Mouse (Mus musculus): ENCODE measurements at regions not wholly inside any gene's neighbourhood (a gene's known extent, or its start where the extent isn't known, plus 50 kb on each side); places are given as distances from the start of the nearest gene placed in this dataset.

DNA sequence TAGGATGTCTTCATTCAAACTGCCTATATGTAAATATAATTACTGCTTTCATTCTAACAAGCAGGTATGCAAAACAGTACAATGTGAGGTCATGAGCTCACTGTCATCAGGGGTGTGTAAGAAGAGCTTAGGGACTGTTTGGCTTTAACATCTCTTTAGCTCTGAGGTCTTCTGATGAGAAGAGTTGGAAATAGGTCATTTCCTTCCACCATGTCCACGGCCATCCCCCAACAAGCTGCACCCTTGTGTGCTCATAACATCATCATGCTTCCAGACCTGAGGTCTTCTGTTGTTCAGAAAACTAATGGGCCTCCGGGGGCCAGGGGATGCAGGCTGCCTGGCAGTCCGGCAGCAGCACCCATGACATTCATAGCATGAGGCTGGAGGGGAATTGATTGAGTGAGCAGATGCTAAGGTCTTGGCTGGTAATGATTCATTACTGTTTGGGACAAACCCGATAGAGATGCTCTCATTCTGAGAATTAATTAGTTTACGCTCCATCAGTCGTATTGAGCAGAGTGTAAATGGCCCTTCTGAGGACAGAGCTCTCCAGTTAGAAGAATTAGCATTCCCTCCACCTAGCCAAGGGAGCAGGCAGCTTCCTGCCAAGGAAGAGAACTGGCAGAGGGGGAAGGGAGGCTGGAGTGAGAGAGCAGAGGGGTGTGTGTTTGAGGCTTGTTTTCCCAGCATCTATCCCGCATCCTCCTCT, 64.0 kb downstream of the Rps24 start:
- Histone ChIP-seq H3K9ac (no peak overlapping the region), H3K4me3 (no peak overlapping the region), H3K27ac (no peak overlapping the region), H3K9me3 (peaks cover 4% of the 10 kb centered on the region), H3K4me2 (replicated peaks) (no peak overlapping the region), H3K36me3 (no peaks in the 10 kb centered on the region), H3K27me3 (no peaks in the 10 kb centered on the region), H3K4me1 (0 out of 2 replicates have a peak, but pooled peaks cover 3% of the 10 kb centered on the region)
- ATAC-seq (ENCODE audit: low FRiP score, low read depth), result no peak
- 54% methylated on average over 7 of the region's 7 CpGs for WGBS

DNA sequence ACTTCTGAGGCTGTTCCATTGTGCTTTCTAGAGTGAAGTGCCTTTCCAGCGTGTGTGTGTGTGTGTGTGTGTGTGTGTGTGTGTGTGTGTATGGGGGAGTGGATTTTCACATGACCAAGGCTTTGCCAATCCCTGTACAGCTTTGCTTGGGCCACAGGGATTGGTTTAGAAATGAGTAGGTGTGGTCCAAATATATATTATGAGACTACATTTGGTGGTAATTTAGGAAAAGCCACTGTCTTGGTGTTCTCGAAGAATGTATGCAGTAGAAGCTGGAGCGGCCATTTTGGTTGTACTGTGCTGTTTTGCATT, 64.5 kb downstream of the Rps24 start:
- WGBS, result 73% methylated on average over 3 of the region's 3 CpGs
- H3K36me3 ChIP-seq, result no peaks in the 10 kb centered on the region
- no peak overlapping the region for H3K27ac ChIP-seq
- no peak overlapping the region for H3K4me2 ChIP-seq (replicated peaks)
- H3K27me3 ChIP-seq, result no peaks in the 10 kb centered on the region
- ATAC-seq (ENCODE audit: low FRiP score, low read depth), result no peak
- 0 out of 2 replicates have a peak, but pooled peaks cover 3% of the 10 kb centered on the region for H3K4me1 ChIP-seq
- H3K9ac ChIP-seq, result no peak overlapping the region
- no peak overlapping the region for H3K4me3 ChIP-seq
- peaks cover 4% of the 10 kb centered on the region for H3K9me3 ChIP-seq

DNA sequence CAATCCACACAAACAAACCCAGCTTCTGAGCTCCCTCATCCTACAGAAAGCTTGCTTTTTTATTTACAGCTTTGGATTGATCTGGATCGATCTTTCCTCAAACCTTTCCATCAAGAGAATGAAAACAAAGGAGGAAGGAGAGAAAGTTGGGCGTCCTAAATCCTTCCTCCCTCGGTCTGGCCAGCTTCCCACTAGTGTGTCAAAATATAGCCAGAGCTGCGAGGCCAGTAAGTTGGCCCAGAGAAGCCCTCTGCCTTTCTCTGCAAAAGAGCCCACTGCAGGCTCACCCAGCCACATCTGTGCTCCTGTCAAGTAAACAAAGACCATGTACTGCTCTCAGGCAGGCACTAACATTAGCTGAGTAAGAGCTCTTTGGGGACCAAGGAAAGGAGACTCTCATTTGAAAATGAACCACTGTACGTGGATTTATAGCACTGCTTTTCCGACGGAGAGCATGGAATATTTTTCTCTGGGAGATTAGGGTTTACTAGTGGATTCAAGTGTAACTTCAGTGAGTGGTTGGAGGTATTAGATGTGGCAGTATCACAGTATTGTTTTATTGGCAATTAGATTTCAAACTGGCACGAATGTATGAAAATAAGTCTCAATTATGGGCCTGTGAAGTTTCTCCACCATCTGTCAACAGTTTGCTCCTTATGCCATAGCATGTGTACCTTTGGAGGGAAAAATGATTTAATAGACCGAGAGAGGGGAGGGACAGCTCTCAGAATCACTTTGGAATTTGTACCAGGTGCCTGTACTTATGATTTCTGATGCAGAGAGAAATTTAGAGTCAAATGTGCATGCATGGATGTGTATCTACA, 78.1 kb downstream of the Rps24 start:
- WGBS, result 32% methylated on average over 9 of the region's 9 CpGs
- Histone ChIP-seq H3K4me3 (no peak overlapping the region), H3K27me3 (no peaks in the 10 kb centered on the region), H3K36me3 (no peaks in the 10 kb centered on the region), H3K9me3 (no peaks in the 10 kb centered on the region), H3K27ac (no peak overlapping the region), H3K9ac (no peak overlapping the region), H3K4me1 (peaks cover 21% of the 10 kb centered on the region), H3K4me2 (replicated peaks) (no peak overlapping the region)
- no peak for ATAC-seq (ENCODE audit: low FRiP score, low read depth)

DNA sequence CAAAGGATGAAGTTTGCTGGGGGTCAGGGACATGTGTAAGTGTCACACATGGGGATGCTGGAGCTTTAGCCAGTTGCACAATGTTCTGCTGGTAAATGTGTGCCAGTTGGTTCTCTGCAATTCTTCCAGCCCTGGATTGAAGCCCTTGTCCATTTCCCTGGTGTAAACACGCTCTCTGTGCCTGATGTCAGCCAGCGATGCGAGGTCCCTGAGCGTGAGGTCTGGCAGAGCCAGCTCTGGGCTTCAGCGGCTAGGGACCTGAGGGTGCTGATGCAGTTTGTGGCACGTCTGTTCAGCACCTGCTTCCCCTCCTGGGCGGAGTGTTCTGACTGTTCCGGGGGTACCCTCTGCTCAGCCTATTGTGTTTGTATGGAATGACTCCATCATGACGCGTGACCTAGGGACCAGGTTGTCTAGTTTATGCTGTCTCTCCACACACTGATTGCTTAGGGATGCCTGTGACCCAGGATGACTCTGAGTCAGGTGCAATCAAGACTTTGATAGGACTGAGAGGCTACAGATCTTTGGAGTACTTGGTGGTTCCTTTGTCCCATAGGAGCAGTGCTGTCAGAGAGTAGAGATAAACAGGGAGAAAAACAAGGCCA, 78.9 kb downstream of the Rps24 start:
- no peaks in the 10 kb centered on the region for H3K9me3 ChIP-seq

DNA sequence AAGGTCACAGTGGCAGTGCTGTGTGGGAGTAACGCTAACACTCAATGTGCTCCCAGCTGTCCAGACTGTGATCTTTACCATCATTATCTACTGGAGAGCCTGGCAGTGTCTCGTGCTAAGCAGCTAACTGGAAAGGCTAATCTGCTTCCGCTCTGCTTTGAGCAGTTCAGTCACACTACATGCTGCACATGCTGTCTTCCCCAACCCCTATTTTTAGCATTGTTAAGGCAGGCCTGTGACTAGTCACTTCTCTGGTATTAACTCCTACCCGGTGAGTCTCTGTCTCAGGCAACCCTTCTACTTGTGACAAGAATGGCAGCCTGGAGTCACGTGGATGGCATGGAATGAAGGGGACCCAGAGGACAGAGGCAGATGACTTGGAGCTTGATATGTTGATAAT, 88.2 kb downstream of the Rps24 start:
- ATAC-seq (ENCODE audit: low FRiP score, low read depth), result no peak
- no peaks in the 10 kb centered on the region for H3K9me3 ChIP-seq
- H3K36me3 ChIP-seq, result no peaks in the 10 kb centered on the region
- no peak overlapping the region for H3K27ac ChIP-seq
- H3K27me3 ChIP-seq, result no peaks in the 10 kb centered on the region
- H3K4me3 ChIP-seq, result no peak overlapping the region
- no peak overlapping the region for H3K9ac ChIP-seq
- no peak overlapping the region for H3K4me2 ChIP-seq (replicated peaks)
- peaks cover 17% of the 10 kb centered on the region for H3K4me1 ChIP-seq
- 82% methylated on average over 5 of the region's 5 CpGs for WGBS

More for the DNA sequence above, 78.9 kb downstream of the Rps24 start:
- no peak overlapping the region for H3K4me3 ChIP-seq
- H3K27me3 ChIP-seq, result no peaks in the 10 kb centered on the region
- no peak overlapping the region for H3K9ac ChIP-seq
- H3K36me3 ChIP-seq, result no peaks in the 10 kb centered on the region
- H3K27ac ChIP-seq, result peak overlapping the region; percentile 6; the same call in 1 of the 2 replicates
- ATAC-seq (ENCODE audit: low FRiP score, low read depth), result no peak
- H3K4me2 ChIP-seq (replicated peaks), result no peak overlapping the region
- 74% methylated on average over 10 of the region's 10 CpGs for WGBS
- peaks cover 21% of the 10 kb centered on the region for H3K4me1 ChIP-seq

DNA sequence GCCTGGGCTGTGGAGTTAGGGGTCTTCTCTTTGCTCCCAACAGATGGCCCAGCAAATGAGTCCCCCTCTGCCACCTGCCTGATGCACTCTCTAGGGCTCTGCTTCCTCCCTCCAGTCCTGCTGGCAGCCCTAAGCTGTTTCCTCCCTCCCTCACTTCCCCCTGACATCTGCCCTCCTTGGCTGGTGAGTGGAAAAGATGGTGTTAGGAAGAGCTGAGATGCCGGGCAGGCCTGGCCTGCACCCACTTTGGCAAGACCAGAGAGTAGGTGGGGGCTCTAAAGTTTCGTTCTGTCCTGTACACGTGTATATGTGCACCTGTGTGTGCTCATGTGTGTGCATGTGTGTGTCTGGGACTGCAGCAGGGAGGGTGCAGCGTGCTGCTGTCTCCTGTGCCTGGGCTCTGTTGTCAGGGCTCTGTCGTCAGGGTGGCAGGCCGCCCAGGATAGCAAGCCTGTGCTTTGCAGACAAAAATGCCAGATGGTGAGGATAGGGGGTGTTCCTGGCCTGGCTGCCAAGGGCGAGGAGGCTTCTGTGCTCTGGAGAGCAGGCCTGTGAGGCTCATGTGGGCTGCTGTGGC, 91.7 kb downstream of the Rps24 start:
- H3K9ac ChIP-seq, result no peak overlapping the region; the same call in 1 of the 2 replicates
- peak; percentile 24; the same call in 1 of the 2 replicates for ATAC-seq (ENCODE audit: low FRiP score, low read depth)
- peaks cover 17% of the 10 kb centered on the region for H3K4me1 ChIP-seq
- no peak overlapping the region for H3K4me3 ChIP-seq
- no peak overlapping the region for H3K4me2 ChIP-seq (replicated peaks)
- H3K27me3 ChIP-seq, result no peaks in the 10 kb centered on the region
- no peaks in the 10 kb centered on the region for H3K36me3 ChIP-seq
- 39% methylated on average over 7 of the region's 7 CpGs for WGBS
- H3K27ac ChIP-seq, result 0 out of 2 replicates have a peak overlapping the region, but pooled peaks have one; percentile 15
- H3K9me3 ChIP-seq, result peaks cover 4% of the 10 kb centered on the region; the same call in 1 of the 2 replicates

DNA sequence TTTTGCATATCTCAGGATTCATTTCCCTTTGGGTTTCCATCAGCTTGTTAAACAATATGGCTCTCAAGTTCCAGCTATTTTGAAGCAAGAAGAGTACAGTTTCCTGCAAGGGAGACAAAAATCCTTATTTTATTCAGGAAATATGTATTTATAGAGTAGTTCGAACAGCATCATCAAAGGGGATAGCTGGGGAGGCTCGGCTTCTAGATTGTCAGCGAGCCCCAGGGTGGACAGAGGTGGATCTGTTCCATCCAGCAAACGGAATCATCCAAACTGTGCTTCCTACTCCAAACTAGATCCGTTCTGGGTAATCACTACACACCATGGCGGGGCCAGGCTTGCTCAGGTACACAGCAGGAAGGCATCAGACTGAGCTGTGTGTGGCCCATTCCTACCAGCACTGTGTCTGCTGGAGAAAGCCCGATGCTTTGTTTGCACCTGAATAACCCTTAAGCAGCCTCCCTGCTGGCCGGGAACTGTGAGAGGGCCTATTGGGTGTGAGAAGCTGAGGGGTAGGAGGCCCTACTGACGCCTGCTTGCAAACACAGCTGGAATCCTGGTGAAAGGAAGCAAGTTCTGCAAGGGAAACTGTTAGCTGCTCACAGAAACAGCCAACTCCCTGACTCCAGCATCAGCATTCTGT, 92.3 kb downstream of the Rps24 start:
- WGBS, result 23% methylated on average over 9 of the region's 9 CpGs
- H3K36me3 ChIP-seq, result no peaks in the 10 kb centered on the region
- H3K27ac ChIP-seq, result peak overlapping the region; percentile 69
- no peak overlapping the region; the same call in 1 of the 2 replicates for H3K9ac ChIP-seq
- H3K4me2 ChIP-seq (replicated peaks), result no peak overlapping the region
- no peak overlapping the region for H3K4me3 ChIP-seq
- H3K27me3 ChIP-seq, result no peaks in the 10 kb centered on the region
- no peak for ATAC-seq (ENCODE audit: low FRiP score, low read depth)
- peaks cover 17% of the 10 kb centered on the region for H3K4me1 ChIP-seq
- peaks cover 4% of the 10 kb centered on the region; the same call in 1 of the 2 replicates for H3K9me3 ChIP-seq

DNA sequence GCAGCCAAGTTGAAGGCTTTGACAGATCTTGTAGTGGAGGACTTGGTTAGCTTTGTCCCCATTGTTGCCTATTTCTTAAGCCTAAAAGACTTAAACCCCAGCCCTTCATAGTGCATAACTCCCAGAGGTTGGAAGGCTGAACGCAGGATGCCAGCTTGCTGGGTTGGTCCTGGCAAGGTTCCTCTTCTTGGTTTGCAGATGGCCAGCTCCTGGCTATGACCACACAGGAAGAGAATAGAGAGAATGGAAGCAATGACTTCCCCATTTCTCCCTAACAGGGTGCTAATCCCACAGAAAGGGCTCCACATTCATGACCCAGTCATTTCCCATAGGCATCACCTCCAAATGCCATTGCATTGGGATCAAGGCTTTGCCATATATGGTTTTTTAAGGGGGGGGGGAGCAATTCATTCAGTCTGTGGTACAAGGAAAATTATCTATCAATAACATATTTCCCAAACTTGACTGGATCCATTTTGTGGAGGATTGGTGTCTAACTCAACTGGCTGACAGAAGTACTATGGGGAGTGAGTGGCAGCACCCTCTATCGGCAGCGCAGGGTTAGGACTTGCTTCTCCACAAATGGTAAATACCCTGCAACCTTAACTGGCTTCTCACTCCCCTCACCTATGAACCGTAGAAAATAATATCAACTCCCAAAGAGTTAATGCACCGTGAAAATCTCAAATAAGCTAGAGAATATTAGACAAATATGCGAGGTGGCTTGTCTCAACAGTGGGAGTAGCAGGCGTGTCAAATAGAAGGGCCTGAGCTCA, 99.4 kb downstream of the Rps24 start:
- H3K27ac ChIP-seq, result no peak overlapping the region
- H3K4me2 ChIP-seq (replicated peaks), result no peak overlapping the region
- H3K9ac ChIP-seq, result no peak overlapping the region
- H3K9me3 ChIP-seq, result peaks cover 4% of the 10 kb centered on the region; the same call in 1 of the 2 replicates
- no peaks in the 10 kb centered on the region for H3K36me3 ChIP-seq
- no peaks in the 10 kb centered on the region for H3K4me1 ChIP-seq
- no peak overlapping the region for H3K4me3 ChIP-seq
- 72% methylated on average over 7 of the region's 7 CpGs for WGBS
- no peaks in the 10 kb centered on the region for H3K27me3 ChIP-seq
- ATAC-seq (ENCODE audit: low FRiP score, low read depth), result no peak

DNA sequence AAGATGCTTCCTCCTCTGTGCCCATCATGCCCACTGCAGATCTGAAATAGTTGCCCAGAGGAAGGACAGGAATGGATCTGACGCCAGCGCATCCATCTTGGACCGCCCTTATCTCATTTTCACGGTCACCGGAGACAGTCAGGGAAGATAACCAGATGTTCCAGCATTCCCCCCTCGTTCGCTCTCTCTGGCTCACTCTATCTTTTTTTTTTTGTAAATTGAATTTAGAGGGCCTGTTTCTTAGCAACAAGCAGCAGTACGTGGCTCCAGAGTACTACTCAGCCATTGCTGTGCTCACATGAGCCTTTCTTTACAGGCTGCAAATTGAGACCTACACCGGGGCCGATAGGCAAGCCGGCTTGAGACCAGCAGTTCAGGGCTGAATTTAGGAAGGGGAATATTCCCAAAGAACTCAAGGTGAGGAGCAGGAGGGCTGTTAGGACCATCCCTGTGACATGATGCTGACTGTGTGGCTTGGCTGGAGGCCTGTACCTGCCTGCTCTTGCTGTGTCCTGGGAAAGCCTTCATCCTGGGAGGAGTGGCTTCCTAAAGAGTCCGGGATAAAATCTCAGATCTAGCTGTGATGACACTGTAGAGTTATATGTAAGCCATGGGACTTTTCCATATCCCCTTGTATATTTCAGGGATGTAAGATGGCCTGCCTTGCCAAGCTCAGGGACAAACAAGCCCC, 100.2 kb downstream of the Rps24 start:
- Histone ChIP-seq H3K4me1 (no peaks in the 10 kb centered on the region), H3K4me3 (no peak overlapping the region), H3K27ac (no peak overlapping the region)

DNA sequence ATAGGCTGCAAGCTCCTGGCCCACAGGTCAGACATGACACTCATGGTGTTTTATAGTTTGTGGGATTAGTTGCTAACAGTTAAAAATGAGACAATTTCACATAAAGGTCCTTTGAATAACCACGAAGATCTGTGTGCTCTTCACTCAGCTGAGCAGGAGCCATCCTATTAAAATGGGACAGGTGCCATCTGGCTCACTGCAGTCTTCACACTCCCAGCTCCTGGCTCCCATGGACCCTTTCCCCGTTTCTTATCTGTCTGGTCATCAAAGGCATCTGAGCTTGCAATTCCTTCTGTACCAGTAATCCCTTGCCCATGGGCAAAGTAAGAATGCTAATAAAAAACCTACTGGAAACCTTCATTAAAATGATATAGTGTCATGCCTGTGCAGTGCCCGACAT, 101.1 kb downstream of the Rps24 start:
- Histone ChIP-seq H3K9ac (no peak overlapping the region), H3K9me3 (no peaks in the 10 kb centered on the region), H3K36me3 (no peaks in the 10 kb centered on the region), H3K4me3 (no peak overlapping the region), H3K27ac (no peak overlapping the region), H3K27me3 (no peaks in the 10 kb centered on the region), H3K4me1 (no peaks in the 10 kb centered on the region), H3K4me2 (replicated peaks) (no peak overlapping the region)
- WGBS, result 47% methylated on average over 3 of the region's 3 CpGs
- ATAC-seq (ENCODE audit: low FRiP score, low read depth), result no peak

More for the DNA sequence above, 100.2 kb downstream of the Rps24 start:
- no peak overlapping the region for H3K4me2 ChIP-seq (replicated peaks)
- no peaks in the 10 kb centered on the region for H3K27me3 ChIP-seq
- no peaks in the 10 kb centered on the region for H3K36me3 ChIP-seq
- no peak for ATAC-seq (ENCODE audit: low FRiP score, low read depth)
- WGBS, result 82% methylated on average over 12 of the region's 12 CpGs
- H3K9me3 ChIP-seq, result no peaks in the 10 kb centered on the region
- no peak overlapping the region for H3K9ac ChIP-seq

Measured in limb, embryonic 13.5 days (tissue).